Mouse (Mus musculus) liver, embryonic 14.5 days (tissue): ENCODE data around the gene Ltb4r2.

Experiments used
- CTCF ChIP-seq: IDR thresholded peaks from 2 replicates; pipeline ENCODE4 v1.5.1; 2016; ENCODE audit warnings: antibody characterized with exemption, low read depth, control low read depth
- EP300 ChIP-seq: IDR thresholded peaks from 2 replicates; pipeline ENCODE4 v1.6.1; 2016; ENCODE audit warnings: antibody characterized with exemption, low read depth

GRCm38 (mm10) chr14:55767519-55768414 is 6.5 kb downstream of the Ltb4r2 start:
- TF ChIP-seq EP300: no peak
- TF ChIP-seq CTCF: peak; percentile 68
